Mouse (Mus musculus) brain, adult 2 months (tissue): ENCODE measurements around the gene Ankef1.

Source experiments
- DNase-seq: peaks from one replicate; pipeline ENCODE4 v3.0.0; 2011; ENCODE audit warnings: low read depth, low spot score

The Ankef1 gene

GRCm38 (mm10) chr2:136600651-136601170 is 99.0 kb downstream of the Ankef1 start:
- peak; percentile 48 for DNase-seq

GRCm38 (mm10) chr2:136601206-136601605 is 99.5 kb downstream of the Ankef1 start:
- no peak for DNase-seq
